Mouse (Mus musculus) liver, adult 2 months (tissue): ENCODE measurements at regions not wholly inside any gene's neighbourhood (a gene's known extent, or its start where the extent isn't known, plus 50 kb on each side); places are given as distances from the start of the nearest gene placed in this dataset.

ENCODE experiments used
- CTCF ChIP-seq: fragments of 200-500 bp; IDR thresholded peaks from 2 replicates; pipeline ENCODE4 v1.5.1; 2011; ENCODE audit warnings: low read depth, low read length, control low read depth
- POLR2A ChIP-seq: fragments of 200-500 bp; IDR thresholded peaks from 2 replicates; pipeline ENCODE4 v1.6.1; 2011; ENCODE audit warnings: low read length, control low read depth; ENCODE audit not compliant: insufficient read depth; ENCODE audit errors: extremely low read depth

DNA sequence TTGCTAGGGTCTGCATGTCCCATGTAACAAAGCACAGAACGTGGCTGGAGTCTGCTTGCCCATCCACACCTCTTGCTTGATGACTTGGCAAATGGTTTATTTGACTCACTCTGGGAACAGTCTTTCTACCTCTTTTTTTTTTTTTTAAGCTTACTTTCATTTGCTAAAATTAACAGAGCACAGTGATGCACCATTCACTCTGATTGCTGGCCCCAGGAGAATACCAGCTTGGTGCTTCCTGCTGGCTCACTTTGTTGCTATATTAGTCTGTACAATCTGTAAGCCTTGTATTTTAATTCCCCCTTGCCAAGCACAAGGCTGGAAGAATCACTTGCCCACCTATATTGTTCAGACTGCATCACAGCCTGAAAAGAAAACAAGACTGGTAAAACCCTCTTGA, 521.4 kb upstream of the Atp11b start:
- TF ChIP-seq POLR2A (no peak), CTCF (no peak)
